24 mouse cellular contexts compared by ENCODE assay signal in the genomic region with DNA sequence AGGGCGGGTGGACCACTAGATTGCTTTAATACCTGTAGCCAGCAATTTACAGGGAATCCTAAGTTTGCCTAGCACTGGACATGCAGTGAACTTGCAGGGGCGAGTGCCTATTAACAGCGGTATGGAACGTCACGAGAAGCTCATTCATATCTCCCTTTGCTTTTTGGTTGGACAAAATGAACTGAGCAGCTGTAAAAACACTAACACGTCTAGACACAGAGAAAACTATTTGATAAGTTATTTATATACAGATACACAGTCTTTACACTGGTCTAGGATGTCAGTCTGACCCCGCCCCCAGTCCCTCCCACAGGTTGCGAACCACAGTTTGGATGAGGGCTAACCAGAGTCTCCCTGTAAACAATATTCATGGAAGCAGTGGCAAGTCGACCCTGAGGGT. TPM values are rescaled to one million over a fixed set of nuclear protein-coding genes. Genes with fewer than 3 reads are reported as not detected.
DNase-seq lines count a peak whose midpoint lies in the region; ATAC-seq and TF ChIP-seq lines count a peak whose summit lies in the region.
"Had no signal": no experiment of that assay in that cellular context is flagged by ENCODE, and none has a peak within 500 bp of the region (broad histone marks: within the 10 kb centered on the region; RNA-seq: fewer than 3 reads in every experiment).

No protein-coding gene starts in this region.

- H3K4me3 ChIP-seq in liver, postnatal 0 days (ENCODE audit: low read depth, low read length) = no peak overlapping the region
- H3K4me3 ChIP-seq in liver, embryonic 11.5 days (ENCODE audit: low read depth, low read length) = no peak overlapping the region
- H3K4me3 ChIP-seq in ES-Bruce4 (ENCODE audit: low read depth, low read length) (no peak overlapping the region), myocyte (no peak overlapping the region)
- H3K4me3 ChIP-seq: embryonic facial prominence, embryonic 10.5 days; embryonic facial prominence, embryonic 12.5 days; forebrain, embryonic 13.5 days; forebrain, embryonic 15.5 days had no signal

- H3K27me3 ChIP-seq in liver, postnatal 0 days (ENCODE audit: insufficient read depth, low read length) = no peaks in the 10 kb centered on the region
- H3K27me3 ChIP-seq in liver, embryonic 11.5 days (replicated peaks; ENCODE audit: control insufficient read depth, insufficient read depth, low read length) = no peaks in the 10 kb centered on the region
- H3K27me3 ChIP-seq in ES-Bruce4 (ENCODE audit: control insufficient read depth, insufficient read depth, low read length, poor library complexity, severe bottlenecking) = no peaks in the 10 kb centered on the region
- H3K27me3 ChIP-seq in myocyte (ENCODE audit: control insufficient read depth, insufficient read depth, insufficient read length) = no peaks in the 10 kb centered on the region
- H3K27me3 ChIP-seq: CH12.LX; embryonic facial prominence, embryonic 12.5 days; forebrain, embryonic 13.5 days; forebrain, embryonic 15.5 days had no signal

- WGBS in liver, postnatal 0 days (ENCODE audit: insufficient replicate concordance) = 79% methylated on average over 9 of the region's 9 CpGs
- 85% methylated on average over 9 of the region's 9 CpGs for WGBS in liver, embryonic 11.5 days

- TF ChIP-seq POLR2A in ES-Bruce4 (IDR thresholded peaks at IDR 0.05; ENCODE audit: insufficient read depth, low read length) (no peak), myocyte (IDR thresholded peaks at IDR 0.05; ENCODE audit: insufficient read length, low read depth) (no peak)

- peaks cover 25% of the 10 kb centered on the region for H3K36me3 ChIP-seq in liver, postnatal 0 days (replicated peaks; ENCODE audit: insufficient read depth, low read length)
- H3K36me3 ChIP-seq in liver, embryonic 11.5 days (ENCODE audit: control insufficient read depth, insufficient read depth, low read length) = peaks cover 11% of the 10 kb centered on the region; the same call in 1 of the 2 replicates
- peaks cover 22% of the 10 kb centered on the region for H3K36me3 ChIP-seq in ES-Bruce4 (ENCODE audit: control insufficient read depth, insufficient read depth, low read length, poor library complexity, severe bottlenecking)
- peaks cover 40% of the 10 kb centered on the region for H3K36me3 ChIP-seq in myocyte (ENCODE audit: control insufficient read depth, insufficient read depth)

- no peak overlapping the region for H3ac ChIP-seq in myocyte (ENCODE audit: control insufficient read depth, insufficient read length)

- H3K4me2 ChIP-seq in liver, postnatal 0 days (ENCODE audit: low read depth, low read length) = no peak overlapping the region
- H3K4me2 ChIP-seq in liver, embryonic 11.5 days = no peak overlapping the region
- no peak overlapping the region for H3K4me2 ChIP-seq in myocyte (ENCODE audit: low read depth)
- H3K4me2 ChIP-seq: embryonic facial prominence, embryonic 12.5 days; forebrain, embryonic 13.5 days; forebrain, embryonic 15.5 days had no signal

- TF ChIP-seq CTCF in liver, postnatal 0 days (IDR thresholded peaks at IDR 0.05; ENCODE audit: low read depth) = no peak
- TF ChIP-seq CTCF in ES-Bruce4 (IDR thresholded peaks at IDR 0.05; ENCODE audit: low read depth, low read length) = no peak

- peak; percentile 84 for DNase-seq in heart, adult 11 months
- no peak for DNase-seq in heart, postnatal 25 days (ENCODE audit: low spot score)
- peak; percentile 11 for DNase-seq in liver, postnatal 0 days
- no peak for DNase-seq in liver, embryonic 11.5 days (ENCODE audit: low spot score)
- no peak for DNase-seq in gastrocnemius, adult 18-20 months (ENCODE audit: low spot score)
- DNase-seq: adrenal gland, adult 8-10 months; adrenal gland, postnatal 14 days; adrenal gland, postnatal 36 days; B cell, adult 2 months; cerebellum, adult 11-12 months; cerebellum, adult 2 months; cerebellum, adult 9-10 months; cerebellum, postnatal 10 days; cerebellum, postnatal 25 days; forebrain, postnatal 0 days had no signal

- intact Hi-C loops in heart, postnatal 25 days (cut with DNase I) = loop anchor here (1.0 to 10.0 kb wide), 2 partner anchors 10 to 148 kb away; no protein-coding TSS in a partner anchor

- no peaks in the 10 kb centered on the region for H3K9me3 ChIP-seq in liver, postnatal 0 days (ENCODE audit: low read length)
- H3K9me3 ChIP-seq in liver, embryonic 11.5 days (ENCODE audit: control insufficient read depth, low read length) = no peaks in the 10 kb centered on the region
- no peaks in the 10 kb centered on the region for H3K9me3 ChIP-seq in ES-Bruce4 (replicated peaks; ENCODE audit: control insufficient read depth, insufficient read depth, low read length, poor library complexity, severe bottlenecking)
- H3K9me3 ChIP-seq: embryonic facial prominence, embryonic 10.5 days; embryonic facial prominence, embryonic 12.5 days; forebrain, embryonic 13.5 days; forebrain, embryonic 15.5 days had no signal

- no peak overlapping the region for H3K27ac ChIP-seq in liver, postnatal 0 days (ENCODE audit: low read depth)
- H3K27ac ChIP-seq in liver, embryonic 11.5 days (ENCODE audit: low read depth, low read length) = no peak overlapping the region
- 0 out of 2 replicates have a peak overlapping the region, but pooled peaks have one; percentile 41 for H3K27ac ChIP-seq in ES-Bruce4 (ENCODE audit: insufficient read depth, low read length)
- H3K27ac ChIP-seq: embryonic facial prominence, embryonic 10.5 days; embryonic facial prominence, embryonic 12.5 days; forebrain, embryonic 13.5 days; forebrain, embryonic 15.5 days had no signal

- H3K79me2 ChIP-seq in myocyte (ENCODE audit: control insufficient read depth, insufficient read depth) = no peaks in the 10 kb centered on the region

- TF ChIP-seq EP300 in liver, postnatal 0 days (IDR thresholded peaks at IDR 0.05; ENCODE audit: low read depth) = no peak
- TF ChIP-seq EP300 in ES-Bruce4 (IDR thresholded peaks at IDR 0.05; ENCODE audit: insufficient read depth, low read depth, low read length) = no peak

- no peaks in the 10 kb centered on the region for H3K4me1 ChIP-seq in liver, postnatal 0 days (ENCODE audit: insufficient read depth)
- no peaks in the 10 kb centered on the region for H3K4me1 ChIP-seq in liver, embryonic 11.5 days (replicated peaks; ENCODE audit: control insufficient read depth, insufficient read depth, low read length)
- peaks cover 3% of the 10 kb centered on the region for H3K4me1 ChIP-seq in ES-Bruce4 (ENCODE audit: control insufficient read depth, insufficient read depth, low read length)
- H3K4me1 ChIP-seq: embryonic facial prominence, embryonic 10.5 days; embryonic facial prominence, embryonic 12.5 days had no signal

- no peak overlapping the region for H3K9ac ChIP-seq in liver, postnatal 0 days (replicated peaks)
- H3K9ac ChIP-seq in liver, embryonic 11.5 days (ENCODE audit: low read depth, low read length) = no peak overlapping the region
- H3K9ac ChIP-seq in ES-Bruce4 (ENCODE audit: low read depth, poor library complexity, severe bottlenecking) = no peak overlapping the region
- H3K9ac ChIP-seq: embryonic facial prominence, embryonic 12.5 days; forebrain, embryonic 13.5 days; forebrain, embryonic 15.5 days; forebrain, postnatal 0 days had no signal

- ATAC-seq in liver, postnatal 0 days = no peak
- ATAC-seq in liver, embryonic 11.5 days (replicated peaks; ENCODE audit: low FRiP score) = no peak
- ATAC-seq: activated CD4-positive, CD25-positive, alpha-beta regulatory T cell, adult 4 months; CD4-positive, CD25-positive, alpha-beta regulatory T cell, adult 4 months; forebrain, embryonic 13.5 days; forebrain, embryonic 15.5 days; forebrain, postnatal 0 days had no signal

TF ChIP-seq in myocyte, 11 proteins besides CTCF, POLR2A, EP300 and RAD21:
- TF ChIP-seq POLR2AphosphoS2 (IDR thresholded peaks at IDR 0.05; ENCODE audit: insufficient read length, low read depth) (peak; percentile 21), USF1 (IDR thresholded peaks at IDR 0.05; ENCODE audit: low read depth) (no peak)

RNA-seq across cellular contexts. Expression of gene Csrp2, which starts 23.2 kb away (rescaled TPM):
- total RNA-seq in heart, postnatal 25 days (2021) = 10 to 100 TPM; 54.6 to 60.7 TPM
- polyA plus RNA-seq in liver, postnatal 0 days (2015; fragmentation: Nextera tagmentation; extraction: Ambion mirVana) = 19.2 and 21.2 TPM in 2 replicates
- polyA plus RNA-seq in liver, embryonic 11.5 days (2014; fragmentation: Nextera tagmentation; extraction: Ambion mirVana) = 64.4 and 72.4 TPM in 2 replicates
- 221 and 242 TPM in 2 replicates for polyA plus RNA-seq in ES-Bruce4 (2011; ENCODE audit: insufficient read depth, insufficient read length, low read depth, missing spikeins)
- 264 TPM for polyA plus RNA-seq in myocyte (2012; fragmentation: generic; extraction: Trizol)
- total RNA-seq in gastrocnemius, adult 18-20 months (2021) = 1 to 10 TPM; 5.5 to 6.4 TPM

Comparison
In these comparisons a context has a peak if more than half of its experiments do, and no peak if none do; other contexts are left out.
1. DNase-seq: peak in heart, adult 11 months (single experiment) and liver, postnatal 0 days (single experiment); none in heart, postnatal 25 days (single experiment), liver, embryonic 11.5 days (single experiment) and gastrocnemius, adult 18-20 months (single experiment).